Mouse (Mus musculus): Measurements from ENCODE around the gene Mog. TPM values are rescaled to one million over a fixed set of nuclear protein-coding genes. Genes with fewer than 3 reads are reported as not detected.
"Not testable (repeated sequence)": the region's sequence is repeated elsewhere in the genome, so short reads cannot be mapped to it uniquely, and the experiment has no call there.

The Mog gene
- polyA plus RNA-seq, 1 experiment from 2014 or later, result 0.08 TPM

- Histone ChIP-seq H3K27ac (replicated peaks) (peak overlapping the region; percentile 89), H3K36me3 (ENCODE audit: control insufficient read depth, insufficient read depth, low read length) (no peaks in the 10 kb centered on the region), H3K4me1 (replicated peaks; ENCODE audit: control insufficient read depth, insufficient read depth) (no peaks in the 10 kb centered on the region), H3K27me3 (ENCODE audit: control insufficient read depth, insufficient read depth, low read length) (no peaks in the 10 kb centered on the region), H3K4me2 (replicated peaks; ENCODE audit: low read depth) (peak overlapping the region; percentile 56), H3K9ac (ENCODE audit: low read length) (no peak overlapping the region), H3K4me3 (ENCODE audit: low read depth, low read length) (peak overlapping the region; percentile 49), H3K9me3 (ENCODE audit: control insufficient read depth, low read length) (no peaks in the 10 kb centered on the region)
- ATAC-seq (ENCODE audit: low FRiP score, low TSS enrichment), result 0 out of 2 replicates have a peak, but pooled peaks have one; percentile 5
- WGBS, result 61% methylated on average over 8 of the region's 8 CpGs
- no peak for DNase-seq (ENCODE audit: low spot score)
- no peak for TF ChIP-seq EP300 (optimal IDR thresholded peaks at IDR 0.05)
Measured at GRCm38 (mm10) chr17:37029162-37029561, 6.0 kb upstream of the Mog start.

GRCm38 (mm10) chr17:37028683-37029120 lies 5.5 kb upstream of the Mog start:
- H3K9ac ChIP-seq (ENCODE audit: low read length), result peak overlapping the region; percentile 53; the same call in 1 of the 2 replicates
- peak overlapping the region; percentile 56 for H3K4me2 ChIP-seq (replicated peaks; ENCODE audit: low read depth)
- peak; percentile 90 for DNase-seq (ENCODE audit: low spot score)
- H3K27ac ChIP-seq (replicated peaks), result peak overlapping the region; percentile 89
- ATAC-seq (ENCODE audit: low FRiP score, low TSS enrichment), result peak; percentile 98
- no peaks in the 10 kb centered on the region for H3K4me1 ChIP-seq (replicated peaks; ENCODE audit: control insufficient read depth, insufficient read depth)
- WGBS, result under 1% methylated on average over 14 of the region's 14 CpGs
- no peaks in the 10 kb centered on the region for H3K9me3 ChIP-seq (ENCODE audit: control insufficient read depth, low read length)
- H3K27me3 ChIP-seq (ENCODE audit: control insufficient read depth, insufficient read depth, low read length), result no peaks in the 10 kb centered on the region
- TF ChIP-seq EP300 (optimal IDR thresholded peaks at IDR 0.05) (no peak), CTCF (IDR thresholded peaks at IDR 0.05; ENCODE audit: low read depth) (no peak)
- peak overlapping the region; percentile 49 for H3K4me3 ChIP-seq (ENCODE audit: low read depth, low read length)
- H3K36me3 ChIP-seq (ENCODE audit: control insufficient read depth, insufficient read depth, low read length), result no peaks in the 10 kb centered on the region

GRCm38 (mm10) chr17:37028212-37028611 lies 5.0 kb upstream of the Mog start:
- H3K4me1 ChIP-seq (replicated peaks; ENCODE audit: control insufficient read depth, insufficient read depth), result no peaks in the 10 kb centered on the region
- H3K27me3 ChIP-seq (ENCODE audit: control insufficient read depth, insufficient read depth, low read length), result no peaks in the 10 kb centered on the region
- 6% methylated on average over 10 of the region's 10 CpGs for WGBS
- no peak for DNase-seq (ENCODE audit: low spot score)
- no peak for TF ChIP-seq CTCF (IDR thresholded peaks at IDR 0.05; ENCODE audit: low read depth)
- no peak for TF ChIP-seq EP300 (optimal IDR thresholded peaks at IDR 0.05)
- H3K27ac ChIP-seq (replicated peaks), result peak overlapping the region; percentile 89
- ATAC-seq (ENCODE audit: low FRiP score, low TSS enrichment), result peak; percentile 30; the same call in 1 of the 2 replicates
- no peak overlapping the region for H3K9ac ChIP-seq (ENCODE audit: low read length)
- H3K9me3 ChIP-seq (ENCODE audit: control insufficient read depth, low read length), result no peaks in the 10 kb centered on the region
- H3K36me3 ChIP-seq (ENCODE audit: control insufficient read depth, insufficient read depth, low read length), result no peaks in the 10 kb centered on the region
- peak overlapping the region; percentile 49 for H3K4me3 ChIP-seq (ENCODE audit: low read depth, low read length)
- peak overlapping the region; percentile 56 for H3K4me2 ChIP-seq (replicated peaks; ENCODE audit: low read depth)

GRCm38 (mm10) chr17:37027486-37027885 lies 4.3 kb upstream of the Mog start:
- H3K4me2 ChIP-seq (replicated peaks; ENCODE audit: low read depth), result no peak overlapping the region
- H3K4me3 ChIP-seq (ENCODE audit: low read depth, low read length), result no peak overlapping the region
- no peaks in the 10 kb centered on the region for H3K4me1 ChIP-seq (replicated peaks; ENCODE audit: control insufficient read depth, insufficient read depth)
- TF ChIP-seq CTCF (IDR thresholded peaks at IDR 0.05; ENCODE audit: low read depth), result no peak
- TF ChIP-seq EP300 (optimal IDR thresholded peaks at IDR 0.05), result no peak
- DNase-seq (ENCODE audit: low spot score) (no peak), ATAC-seq (ENCODE audit: low FRiP score, low TSS enrichment) (no peak)
- H3K9me3 ChIP-seq (ENCODE audit: control insufficient read depth, low read length), result no peaks in the 10 kb centered on the region
- H3K27me3 ChIP-seq (ENCODE audit: control insufficient read depth, insufficient read depth, low read length), result no peaks in the 10 kb centered on the region
- 96% methylated on average over 4 of the region's 4 CpGs for WGBS
- no peak overlapping the region for H3K9ac ChIP-seq (ENCODE audit: low read length)
- no peaks in the 10 kb centered on the region for H3K36me3 ChIP-seq (ENCODE audit: control insufficient read depth, insufficient read depth, low read length)
- H3K27ac ChIP-seq (replicated peaks), result no peak overlapping the region

GRCm38 (mm10) chr17:37026425-37026824 lies 3.2 kb upstream of the Mog start:
- H3K27ac ChIP-seq (replicated peaks), result no peak overlapping the region
- WGBS, result 94% methylated on average over 2 of the region's 2 CpGs
- H3K36me3 ChIP-seq (ENCODE audit: control insufficient read depth, insufficient read depth, low read length), result no peaks in the 10 kb centered on the region
- H3K4me2 ChIP-seq (replicated peaks; ENCODE audit: low read depth), result no peak overlapping the region
- TF ChIP-seq EP300 (optimal IDR thresholded peaks at IDR 0.05) (no peak), CTCF (IDR thresholded peaks at IDR 0.05; ENCODE audit: low read depth) (no peak)
- H3K4me1 ChIP-seq (replicated peaks; ENCODE audit: control insufficient read depth, insufficient read depth), result no peaks in the 10 kb centered on the region
- no peaks in the 10 kb centered on the region for H3K9me3 ChIP-seq (ENCODE audit: control insufficient read depth, low read length)
- no peak for ATAC-seq (ENCODE audit: low FRiP score, low TSS enrichment)
- no peak for DNase-seq (ENCODE audit: low spot score)
- no peak overlapping the region for H3K9ac ChIP-seq (ENCODE audit: low read length)
- H3K27me3 ChIP-seq (ENCODE audit: control insufficient read depth, insufficient read depth, low read length), result no peaks in the 10 kb centered on the region
- no peak overlapping the region for H3K4me3 ChIP-seq (ENCODE audit: low read depth, low read length)

GRCm38 (mm10) chr17:37019242-37019641 lies 4.0 kb downstream of the Mog start:
- H3K27ac ChIP-seq (replicated peaks); H3K4me1 ChIP-seq (replicated peaks; ENCODE audit: control insufficient read depth, insufficient read depth); ATAC-seq (ENCODE audit: low FRiP score, low TSS enrichment); H3K9me3 ChIP-seq (ENCODE audit: control insufficient read depth, low read length); DNase-seq (ENCODE audit: low spot score); H3K9ac ChIP-seq (ENCODE audit: low read length); H3K27me3 ChIP-seq (ENCODE audit: control insufficient read depth, insufficient read depth, low read length); H3K4me3 ChIP-seq (ENCODE audit: low read depth, low read length); H3K36me3 ChIP-seq (ENCODE audit: control insufficient read depth, insufficient read depth, low read length); H3K4me2 ChIP-seq (replicated peaks; ENCODE audit: low read depth): not testable (repeated sequence)
- 72% methylated on average over 5 of the region's 5 CpGs for WGBS

All from stomach, postnatal 0 days (tissue).